Mouse (Mus musculus) CD4-positive helper T cell, adult 2 months (primary cell): ENCODE measurements around the gene Fam222a.

Experiments
- DNase-seq: peaks from one replicate; pipeline ENCODE4 v3.0.0-alpha.2; 2012; ENCODE audit warnings: low read depth, missing footprints, low spot score

The Fam222a gene

DNA sequence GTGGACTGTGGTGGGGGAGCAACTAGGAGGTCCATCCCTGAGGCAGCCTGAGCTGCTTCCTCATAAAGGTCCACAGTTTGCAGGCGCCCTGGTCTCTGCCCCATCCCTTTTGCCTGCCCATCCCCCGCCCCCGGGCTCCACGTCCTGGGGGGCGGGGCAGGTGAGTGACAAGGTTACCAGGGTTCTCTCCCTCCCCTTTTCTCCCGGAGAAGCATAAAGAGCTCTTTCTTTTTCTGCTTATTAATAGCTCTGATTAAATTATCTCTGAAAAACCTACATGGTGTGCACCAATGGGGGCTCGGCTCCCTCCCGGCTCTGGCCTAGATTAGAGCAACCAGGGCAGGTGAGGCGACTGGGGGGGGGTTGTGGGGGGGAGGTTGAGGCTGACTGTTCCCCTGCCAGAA, 7.3 kb upstream of the Fam222a start:
- peak; percentile 40 for DNase-seq

- DNase-seq, result no peak
Measured at GRCm38 (mm10) chr5:114560965-114561364, 6.9 kb upstream of the Fam222a start.

DNA sequence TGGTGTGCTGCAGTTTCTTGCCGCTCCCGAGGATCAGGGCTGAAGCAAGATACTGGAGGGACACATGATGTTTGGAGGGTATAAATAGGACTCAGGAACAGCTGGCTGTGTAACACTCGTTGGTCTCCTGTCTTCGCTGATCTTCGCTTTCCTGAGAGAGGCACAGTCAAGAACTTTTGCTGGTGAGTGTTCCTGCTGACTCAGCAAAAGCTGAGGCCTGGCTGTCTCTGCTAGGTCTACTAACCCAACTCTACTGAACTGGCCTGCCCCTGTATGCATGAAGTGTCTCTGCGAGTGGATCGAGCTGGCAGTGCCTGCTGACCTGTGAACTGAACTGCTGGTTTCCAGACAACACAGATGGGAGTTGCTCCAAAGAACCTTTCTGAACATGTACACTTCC, 3.8 kb upstream of the Fam222a start:
- DNase-seq, result no peak

DNA sequence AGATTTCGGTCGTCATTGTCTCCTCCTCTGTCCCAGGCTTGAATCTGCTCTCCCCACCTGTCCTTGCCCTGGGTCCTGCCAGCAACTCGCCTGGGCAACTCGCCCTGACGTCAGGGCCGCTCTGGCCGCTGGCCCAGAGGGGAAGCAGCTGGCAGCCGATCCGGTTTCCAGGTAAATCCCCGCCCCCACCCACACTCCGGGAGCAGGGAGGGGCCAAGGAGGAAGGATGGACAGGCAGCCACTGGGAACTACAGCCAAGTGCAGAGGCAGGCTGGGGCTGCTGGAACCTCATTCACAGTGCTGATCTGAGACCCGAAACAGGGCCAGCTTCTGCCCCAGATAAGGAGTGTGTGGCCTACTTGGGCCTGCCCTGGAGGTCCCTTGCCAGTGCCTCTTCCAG, 2.5 kb upstream of the Fam222a start:
- DNase-seq, result no peak

DNA sequence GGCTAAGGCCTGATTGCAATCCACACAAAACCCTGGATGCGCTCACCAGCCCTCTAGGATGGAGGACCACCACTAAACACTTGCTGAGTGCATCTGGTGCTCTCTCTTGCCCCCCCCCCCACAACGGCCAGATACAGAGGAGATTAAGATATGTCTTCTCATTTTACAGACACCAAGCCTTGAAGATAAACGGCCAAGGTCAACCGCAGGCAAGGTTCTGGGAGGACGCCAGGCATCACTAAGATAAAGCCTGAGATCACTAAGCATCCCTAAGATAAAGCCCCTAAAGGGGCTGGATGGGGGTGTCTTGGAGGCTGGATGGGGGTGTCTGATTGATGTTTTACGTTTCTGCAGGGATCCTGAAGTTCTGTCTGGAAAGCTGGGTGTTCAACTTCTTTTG, 2.1 kb upstream of the Fam222a start:
- DNase-seq, result no peak

- no peak for DNase-seq
Measured at GRCm38 (mm10) chr5:114566461-114566860, 1.4 kb upstream of the Fam222a start.

GRCm38 (mm10) chr5:114567075-114567517, 720 bp upstream of the Fam222a start:
- DNase-seq, result peak; percentile 93

- DNase-seq, result no peak
Measured at GRCm38 (mm10) chr5:114568818-114569217, 1.0 kb downstream of the Fam222a start.

DNA sequence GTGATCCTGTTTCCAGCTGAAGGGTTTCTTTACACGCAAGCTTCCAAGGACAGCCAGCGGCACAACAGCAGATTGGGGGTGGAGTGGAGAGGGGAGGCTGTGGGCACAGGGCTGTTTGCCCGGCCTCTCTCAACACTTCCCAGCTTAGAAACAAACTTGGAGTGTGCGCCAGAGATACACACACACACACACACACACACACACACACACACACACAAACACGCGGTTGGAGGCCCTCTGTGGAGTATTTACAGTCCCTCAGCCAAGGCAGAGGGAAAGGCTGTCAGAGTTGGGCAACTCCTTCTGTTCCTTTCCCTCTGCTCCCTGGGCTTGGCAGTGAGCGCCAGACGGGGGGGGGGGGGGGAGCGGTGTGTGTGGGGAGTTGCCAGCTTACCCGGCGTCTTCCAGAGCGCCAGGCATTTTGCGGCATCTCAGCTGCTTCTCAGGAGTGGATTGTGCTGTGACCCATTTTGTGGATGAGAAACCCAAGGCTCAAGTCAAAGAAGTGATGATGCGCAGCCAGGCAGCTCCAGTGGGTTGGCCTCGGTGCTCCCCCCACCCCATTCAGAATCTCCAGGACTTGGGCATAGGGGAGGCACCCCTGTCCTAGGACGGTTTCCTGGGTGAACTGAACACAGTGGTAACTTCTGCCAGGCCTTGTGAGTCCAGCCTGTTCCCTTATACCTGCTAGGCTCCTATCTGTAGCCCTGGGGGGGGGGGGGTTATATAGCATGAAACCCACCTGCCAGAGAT, 2.3 kb downstream of the Fam222a start:
- no peak for DNase-seq

GRCm38 (mm10) chr5:114570791-114571450, 3.1 kb downstream of the Fam222a start:
- DNase-seq, result no peak

DNA sequence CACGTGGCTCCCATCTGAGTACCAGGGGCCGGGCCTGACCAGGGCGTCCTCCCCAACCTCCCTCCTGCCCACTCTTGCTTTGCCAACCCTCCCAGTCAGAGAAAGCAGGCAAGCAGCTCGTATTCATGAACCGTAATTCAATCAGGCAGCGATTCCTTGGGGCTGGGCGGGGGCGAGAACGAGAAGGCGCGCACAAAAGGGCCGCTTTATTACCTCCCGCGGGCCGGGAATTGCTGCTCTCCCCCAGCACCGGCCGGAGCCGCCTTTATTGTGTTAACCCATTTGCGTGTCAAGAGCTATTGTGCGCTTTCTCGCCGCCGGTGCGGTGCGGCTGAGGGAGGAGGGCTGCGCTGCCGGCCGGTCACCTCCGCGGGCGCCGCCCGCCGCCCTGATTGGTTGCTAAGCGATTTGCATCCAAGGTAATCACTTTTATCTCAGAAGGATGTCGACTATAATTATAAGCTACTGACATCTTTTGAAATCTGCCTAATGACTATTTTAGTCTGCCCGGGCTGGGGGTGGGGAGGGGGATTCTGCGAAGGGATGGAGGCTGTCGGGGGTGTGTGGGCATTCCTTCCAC, 3.7 kb downstream of the Fam222a start:
- DNase-seq, result no peak

DNA sequence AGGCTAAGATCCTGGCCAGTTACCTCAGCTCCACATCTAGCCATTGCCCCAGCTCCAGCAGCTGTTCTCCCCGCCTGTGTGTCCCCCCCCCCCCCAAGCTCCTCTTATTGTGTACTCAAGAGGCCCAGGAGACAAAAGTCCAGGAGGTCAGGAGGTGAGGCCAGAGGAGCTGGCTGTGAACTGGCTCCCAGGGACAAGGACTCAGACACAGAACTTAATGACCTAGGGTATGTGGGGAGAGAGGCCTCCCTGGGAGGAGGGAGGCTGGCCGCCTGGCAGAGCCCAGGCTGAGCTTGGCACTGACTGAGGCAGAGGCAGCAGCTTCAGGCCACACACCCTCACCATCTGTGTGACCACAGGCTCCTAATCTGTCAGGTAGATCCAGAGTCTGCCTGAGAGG, 5.2 kb downstream of the Fam222a start:
- DNase-seq, result no peak

DNA sequence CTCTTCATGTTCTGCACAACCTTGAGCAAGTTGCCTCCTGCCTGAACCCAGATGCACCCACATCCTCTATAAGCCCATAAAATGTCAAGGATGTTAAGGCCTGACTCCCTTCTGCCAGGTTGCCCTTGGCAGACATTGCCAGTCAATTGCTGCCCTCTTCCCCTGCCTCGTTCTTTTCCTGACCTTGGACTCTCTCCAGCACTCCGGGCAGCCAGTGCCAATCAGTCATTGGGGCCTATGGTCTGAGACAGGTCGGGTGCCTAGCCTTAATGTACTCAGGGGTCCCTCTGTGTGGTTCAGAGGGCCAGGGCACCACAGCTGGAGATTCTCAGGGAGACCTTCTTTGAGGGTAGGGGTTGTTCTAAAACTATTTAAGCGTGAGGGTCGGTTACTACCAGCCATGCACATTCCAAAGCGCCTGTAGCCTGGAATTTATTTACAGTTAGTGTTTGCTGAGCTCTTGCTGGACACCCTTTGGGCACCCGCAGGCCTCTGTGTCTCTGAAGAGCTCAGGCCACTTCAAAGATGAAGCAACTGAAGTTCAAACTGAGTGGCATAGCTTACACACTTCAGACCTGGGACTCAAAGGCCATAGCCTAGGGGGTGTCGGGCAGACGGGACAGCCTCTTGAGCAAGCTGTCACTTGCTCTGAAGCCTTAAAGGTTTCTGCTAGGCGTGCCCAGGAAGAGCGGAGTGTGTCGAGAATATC, 6.3 kb downstream of the Fam222a start:
- DNase-seq, result no peak

DNA sequence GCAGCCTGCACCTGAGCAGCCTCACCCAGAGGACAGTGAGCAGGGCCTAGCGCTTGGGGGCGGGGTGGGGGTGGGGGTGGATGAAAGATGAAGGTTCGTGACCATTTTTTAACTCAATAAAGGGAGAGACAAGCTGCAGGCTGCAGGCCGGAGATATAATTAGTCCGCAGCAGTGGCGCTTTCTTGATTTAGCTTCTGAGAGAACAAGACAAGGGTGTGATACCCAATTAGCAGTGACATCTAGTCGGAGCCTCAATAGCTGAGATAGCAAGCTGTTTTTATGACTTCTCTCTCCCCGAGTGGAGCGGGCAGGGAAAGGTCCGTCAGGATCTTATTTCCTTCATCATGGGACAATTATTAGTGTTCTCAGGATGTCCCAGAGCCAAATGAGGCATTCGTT, 7.2 kb downstream of the Fam222a start:
- no peak for DNase-seq

- no peak for DNase-seq
Measured at GRCm38 (mm10) chr5:114575530-114575929, 7.7 kb downstream of the Fam222a start.

- DNase-seq, result no peak
Measured at GRCm38 (mm10) chr5:114575986-114576605, 8.3 kb downstream of the Fam222a start.

GRCm38 (mm10) chr5:114578361-114578760, 10.5 kb downstream of the Fam222a start:
- DNase-seq, result no peak

DNA sequence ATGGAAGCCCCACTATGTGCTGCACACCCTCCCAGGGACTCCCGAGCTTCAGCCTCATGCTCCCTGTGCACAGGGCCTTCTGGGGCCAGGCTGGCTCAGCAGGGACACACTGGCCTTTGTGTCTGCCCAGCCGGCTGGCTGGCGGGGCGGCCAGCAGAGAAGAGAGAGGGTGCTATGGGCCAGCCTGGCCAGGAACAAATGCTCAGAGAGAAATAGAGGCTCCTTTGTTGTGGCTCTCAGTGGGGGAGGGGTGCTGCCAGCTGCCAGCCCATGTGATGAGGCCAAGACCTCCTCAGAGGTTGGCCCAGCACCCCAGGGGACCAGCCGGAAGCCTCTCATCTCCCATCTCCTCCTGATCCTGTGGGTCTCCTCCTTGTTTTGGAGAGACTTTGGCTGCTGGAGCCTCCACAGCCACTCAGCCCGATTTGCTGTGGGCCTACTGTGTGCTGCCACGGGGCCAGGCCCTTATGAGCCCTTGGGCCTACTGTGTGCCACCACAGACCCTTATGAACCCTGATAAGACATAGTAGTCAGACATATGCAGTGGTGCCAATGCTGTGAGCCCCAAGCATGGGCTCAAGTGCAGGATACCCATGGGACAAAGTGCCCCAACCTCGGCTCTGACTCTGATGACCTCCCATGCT, 12.0 kb downstream of the Fam222a start:
- DNase-seq, result no peak

GRCm38 (mm10) chr5:114581486-114581885, 13.7 kb downstream of the Fam222a start:
- DNase-seq, result no peak

DNA sequence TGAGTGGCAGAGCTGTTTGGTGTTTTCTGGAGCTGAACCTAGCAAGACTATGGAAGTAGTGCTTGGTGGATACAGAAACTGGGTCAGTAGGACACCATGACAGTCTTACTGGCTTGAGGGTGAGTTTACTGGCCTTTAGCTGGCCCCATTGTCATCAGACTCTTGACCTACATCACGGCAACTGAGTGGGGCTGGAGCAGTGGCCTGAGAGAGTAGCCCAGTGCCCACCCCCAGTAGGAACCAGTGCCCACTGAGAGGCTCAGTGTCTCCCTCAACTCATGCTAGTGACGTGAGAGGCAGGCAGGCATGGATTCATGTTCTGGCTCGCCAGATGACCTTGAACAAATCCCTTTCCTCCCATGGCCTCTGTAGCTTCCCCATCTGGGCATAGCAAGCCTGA, 15.2 kb downstream of the Fam222a start:
- no peak for DNase-seq

DNA sequence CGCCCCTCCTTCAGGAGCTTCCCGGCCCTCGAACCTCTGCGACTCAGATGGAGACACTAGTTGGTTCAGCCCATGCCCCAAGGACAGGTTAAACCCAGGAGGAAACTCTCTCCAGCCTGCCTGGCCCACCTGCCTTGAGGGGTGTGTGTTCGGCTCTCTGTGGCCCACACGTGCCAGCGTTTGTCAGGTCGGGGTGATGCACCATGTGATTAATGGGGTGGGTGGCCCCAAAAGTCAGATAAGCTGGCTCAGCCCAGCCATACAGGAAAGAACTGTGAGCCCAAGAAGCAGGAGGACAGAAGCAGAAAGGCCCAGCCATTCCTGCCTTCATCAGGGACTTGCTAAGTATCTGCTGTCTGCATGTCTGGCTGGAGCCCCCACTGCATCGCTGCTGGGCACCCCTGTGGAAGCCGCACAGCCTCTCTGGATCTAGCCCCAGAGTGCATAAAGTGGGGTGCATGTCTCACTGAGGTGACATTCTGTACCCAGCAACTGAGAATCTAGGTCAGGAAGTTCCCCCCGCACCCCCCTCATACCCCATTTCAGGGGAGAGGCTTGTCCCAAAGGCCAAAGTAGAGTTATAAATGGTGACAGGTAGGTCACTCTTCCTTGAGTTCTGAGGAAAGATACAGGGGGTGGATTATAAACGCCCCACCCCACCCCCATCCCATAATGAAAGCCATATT, 15.8 kb downstream of the Fam222a start:
- DNase-seq, result no peak
